Mouse (Mus musculus) ES-Bruce4 (cell line): ENCODE results near the gene Frem2.

Source experiments
- CTCF ChIP-seq: IDR thresholded peaks from one replicate; pipeline ENCODE4 v1.8.1; 2011; ENCODE audit warnings: low read depth, low read length
- EP300 ChIP-seq: IDR thresholded peaks from 2 replicates; pipeline ENCODE4 v1.6.1; 2011; ENCODE audit warnings: low read depth, low read length; ENCODE audit not compliant: insufficient read depth
- POLR2A ChIP-seq: IDR thresholded peaks from one replicate; pipeline ENCODE4 v1.8.1; 2011; ENCODE audit warnings: low read length; ENCODE audit not compliant: insufficient read depth

DNA sequence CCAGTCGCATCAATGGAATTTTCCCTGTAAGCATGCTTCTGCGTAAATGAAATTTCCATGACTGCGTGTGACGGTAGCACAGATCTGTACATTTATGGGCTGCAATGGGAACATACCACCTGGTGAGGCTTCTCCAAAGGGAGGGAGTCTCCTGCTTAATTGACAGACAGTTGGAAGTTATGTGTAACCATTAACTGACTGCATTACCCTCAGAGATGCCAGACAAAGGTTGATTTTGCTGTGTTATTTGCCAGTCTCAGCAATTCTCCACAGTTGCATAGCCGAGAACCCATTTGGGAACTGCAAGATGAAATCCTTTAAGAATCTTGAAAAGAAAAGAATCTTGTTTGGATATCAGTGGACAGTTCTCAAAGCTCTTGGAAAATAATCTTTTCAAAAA, 185.1 kb downstream of the Frem2 start:
- TF ChIP-seq POLR2A (no peak), CTCF (no peak), EP300 (no peak)
